Mouse (Mus musculus) spleen, adult 12 weeks (tissue): ENCODE results near the gene Fgf16.

Source experiments
- DNase-seq: peaks from one replicate; pipeline ENCODE4 v3.0.0; 2022; ENCODE audit warnings: low spot score

The Fgf16 gene

GRCm38 (mm10) chrX:105764162-105765004 lies at the start of gene Fgf16:
Gene Fgf16, plus strand, starts transcription at chrX:105764279.
- no peak for DNase-seq

- no peak for DNase-seq
Observed at GRCm38 (mm10) chrX:105714740-105715139, 49.3 kb upstream of the Fgf16 start.

- no peak for DNase-seq
Observed at GRCm38 (mm10) chrX:105715789-105716321, 48.2 kb upstream of the Fgf16 start.

GRCm38 (mm10) chrX:105718388-105718787 lies 45.7 kb upstream of the Fgf16 start:
- no peak for DNase-seq

- no peak for DNase-seq
Observed at GRCm38 (mm10) chrX:105718943-105719342, 45.1 kb upstream of the Fgf16 start.

GRCm38 (mm10) chrX:105724174-105724573 lies 39.9 kb upstream of the Fgf16 start:
- DNase-seq = no peak

- DNase-seq = no peak
Observed at GRCm38 (mm10) chrX:105762847-105763527, 1.1 kb upstream of the Fgf16 start.

- no peak for DNase-seq
Observed at GRCm38 (mm10) chrX:105763612-105764011, 467 bp upstream of the Fgf16 start.

- no peak for DNase-seq
Observed at GRCm38 (mm10) chrX:105765005-105765706, 1.1 kb downstream of the Fgf16 start.

GRCm38 (mm10) chrX:105766013-105766412 lies 1.9 kb downstream of the Fgf16 start:
- no peak for DNase-seq

GRCm38 (mm10) chrX:105767177-105767764 lies 3.2 kb downstream of the Fgf16 start:
- DNase-seq = no peak

- DNase-seq = no peak
Observed at GRCm38 (mm10) chrX:105767932-105768331, 3.9 kb downstream of the Fgf16 start.

- DNase-seq = no peak
Observed at GRCm38 (mm10) chrX:105773281-105773680, 9.2 kb downstream of the Fgf16 start.

GRCm38 (mm10) chrX:105794806-105795403 lies 30.8 kb downstream of the Fgf16 start:
- DNase-seq = no peak

GRCm38 (mm10) chrX:105824462-105824861 lies 60.4 kb downstream of the Fgf16 start:
- DNase-seq = no peak
